ENCODE assay signal across 18 mouse cellular contexts in the genomic region with DNA sequence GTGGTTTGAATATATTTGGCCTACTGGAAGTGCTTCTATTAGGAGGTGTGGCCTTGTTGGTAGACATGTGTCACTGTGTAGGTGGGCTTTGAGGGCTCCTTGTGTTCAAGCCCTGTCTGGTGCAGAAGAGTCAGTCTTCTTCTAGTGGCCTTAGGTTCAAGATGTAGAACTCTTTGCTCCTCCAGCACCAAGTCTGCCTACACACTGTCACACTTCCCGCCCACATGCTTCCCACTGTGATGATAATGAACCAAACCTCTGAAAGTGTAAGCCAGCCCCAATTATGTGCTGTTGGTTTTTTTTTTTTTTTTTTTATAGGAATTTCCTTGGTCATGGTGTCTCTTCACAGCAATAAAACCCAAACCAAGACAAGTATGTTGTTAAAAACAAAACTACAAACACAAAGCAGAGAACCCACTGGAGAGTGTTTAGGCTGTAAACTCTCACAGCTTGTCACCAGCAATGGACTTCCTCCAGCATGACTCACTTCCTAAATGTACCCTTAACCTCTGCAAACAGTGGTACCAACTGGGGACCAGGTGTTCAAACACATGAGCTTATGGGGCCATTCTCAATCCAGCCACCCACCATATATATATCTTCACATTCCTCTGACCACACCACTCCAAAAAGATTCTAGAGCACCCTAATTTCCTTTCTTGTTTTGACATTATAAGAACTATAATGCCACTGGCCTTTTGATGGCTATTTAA.
"Had no signal": no experiment of that assay in that cellular context is flagged by ENCODE, and none has a peak within 500 bp of the region (broad histone marks: within the 10 kb centered on the region; RNA-seq: fewer than 3 reads in every experiment).

No protein-coding gene starts in this region.

- H3K9me3 ChIP-seq: kidney, embryonic 15.5 days; liver, embryonic 13.5 days; megakaryocyte, embryonic 14.5 days; midbrain, embryonic 10.5 days; midbrain, embryonic 13.5 days; neural tube, embryonic 13.5 days had no signal

- H3K4me2 ChIP-seq: kidney, embryonic 15.5 days; liver, embryonic 13.5 days; midbrain, embryonic 13.5 days; neural tube, embryonic 13.5 days had no signal

- H3K4me3 ChIP-seq: kidney, embryonic 15.5 days; left cerebral cortex, adult 2 months; liver, embryonic 13.5 days; megakaryocyte, embryonic 14.5 days; midbrain, embryonic 10.5 days; midbrain, embryonic 13.5 days; myocyte; neural tube, embryonic 13.5 days had no signal

- ATAC-seq: midbrain, embryonic 13.5 days; midbrain, embryonic 16.5 days had no signal

- H3K4me1 ChIP-seq: liver, embryonic 13.5 days; midbrain, embryonic 10.5 days; midbrain, embryonic 13.5 days; neural tube, embryonic 13.5 days had no signal

- H3K9ac ChIP-seq: kidney, embryonic 15.5 days; liver, embryonic 13.5 days; midbrain, embryonic 13.5 days; neural tube, embryonic 13.5 days had no signal

- H3K27me3 ChIP-seq: kidney, embryonic 15.5 days; liver, embryonic 13.5 days; megakaryocyte, embryonic 14.5 days; midbrain, embryonic 13.5 days had no signal

- H3K36me3 ChIP-seq: kidney, embryonic 15.5 days; liver, embryonic 13.5 days; midbrain, embryonic 10.5 days; midbrain, embryonic 13.5 days; neural tube, embryonic 13.5 days had no signal

- H3K27ac ChIP-seq: kidney, embryonic 15.5 days; left cerebral cortex, adult 2 months; liver, embryonic 13.5 days; macrophage; midbrain, embryonic 10.5 days; midbrain, embryonic 13.5 days; neural tube, embryonic 13.5 days; stomach, postnatal 0 days had no signal

- DNase-seq: kidney, adult 8-10 months; kidney, postnatal 10 days; kidney, postnatal 36 days; layer of hippocampus, postnatal 36 days; liver, embryonic 13.5 days; lung, adult 2 months; lung, postnatal 14 days; thymus, postnatal 25 days had no signal
